Mouse (Mus musculus) lung, postnatal 0 days (tissue): ENCODE data around the gene 6030408B16Rik.

Experiments
- CTCF ChIP-seq: IDR thresholded peaks from 2 replicates; pipeline ENCODE4 v1.5.1; 2016; ENCODE audit warnings: antibody characterized with exemption, mild to moderate bottlenecking
- EP300 ChIP-seq: IDR thresholded peaks from 2 replicates; pipeline ENCODE4 v1.6.1; 2016; ENCODE audit warnings: antibody characterized with exemption, mild to moderate bottlenecking, control low read depth

- TF ChIP-seq EP300: no peak
- TF ChIP-seq CTCF: no peak
Measured at GRCm38 (mm10) chr15:101287361-101287760, 5.7 kb upstream of the 6030408B16Rik start.
